Mouse (Mus musculus) kidney, adult 10 weeks (tissue): ENCODE measurements around the gene Rasl2-9. TPM values are rescaled to one million over a fixed set of nuclear protein-coding genes. Genes with fewer than 3 reads are reported as not detected.

Source experiments
- polyA plus RNA-seq: library from polyadenylated mRNA; stranded (reverse); fragments of 350-450 nt; fragmentation: Illumina TruSeq; extraction: RNeasy Lipid Tissue Mini Kit (QIAGEN cat#74804); gene quantifications from one replicate; pipeline ENCODE4 v1.2.3, GENCODE M21; 2014; ENCODE audit warnings: low read depth, low replicate concordance

Gene Rasl2-9
- 3.3 TPM for polyA plus RNA-seq

DNA sequence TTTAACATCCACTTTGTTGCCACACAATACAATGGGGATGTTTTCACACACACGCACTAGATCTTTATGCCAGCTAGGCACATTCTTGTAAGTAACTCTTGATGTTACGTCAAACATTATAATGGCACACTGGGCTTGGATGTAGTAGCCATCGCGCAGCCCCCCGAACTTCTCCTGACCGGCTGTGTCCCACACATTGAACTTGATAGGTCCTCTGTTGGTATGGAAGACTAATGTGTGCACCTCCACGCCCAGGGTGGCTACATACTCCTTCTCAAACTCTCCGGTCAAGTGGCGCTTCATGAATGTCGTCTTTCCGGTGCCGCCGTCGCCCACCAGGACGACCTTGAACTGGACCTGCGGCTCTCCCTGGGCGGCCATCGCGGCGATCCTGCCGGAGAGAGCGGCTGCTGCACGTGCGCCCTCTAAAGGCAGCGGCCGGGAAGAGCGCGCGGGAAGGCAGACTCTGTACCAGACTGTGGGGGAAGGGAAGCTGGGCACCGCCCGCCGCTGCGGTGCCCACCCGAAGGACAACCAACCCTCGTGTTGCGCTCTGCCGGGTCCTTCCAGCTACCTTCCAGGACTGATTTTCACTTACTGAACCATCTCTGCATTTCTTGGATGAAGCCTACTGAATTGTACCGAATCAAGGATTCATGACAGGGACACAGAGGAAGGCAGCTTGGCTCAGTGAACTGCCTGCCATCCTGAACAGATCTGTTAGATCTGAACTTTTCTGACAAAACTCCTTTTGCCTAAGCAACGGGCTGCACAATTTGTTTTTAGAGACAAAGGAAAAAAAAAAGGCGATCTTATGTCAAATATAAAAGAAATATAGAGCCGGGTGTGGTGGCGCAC is at the start of gene Rasl2-9:
Gene Rasl2-9, minus strand, starts transcription at position 402 of the 858 bp plus-strand sequence.

DNA sequence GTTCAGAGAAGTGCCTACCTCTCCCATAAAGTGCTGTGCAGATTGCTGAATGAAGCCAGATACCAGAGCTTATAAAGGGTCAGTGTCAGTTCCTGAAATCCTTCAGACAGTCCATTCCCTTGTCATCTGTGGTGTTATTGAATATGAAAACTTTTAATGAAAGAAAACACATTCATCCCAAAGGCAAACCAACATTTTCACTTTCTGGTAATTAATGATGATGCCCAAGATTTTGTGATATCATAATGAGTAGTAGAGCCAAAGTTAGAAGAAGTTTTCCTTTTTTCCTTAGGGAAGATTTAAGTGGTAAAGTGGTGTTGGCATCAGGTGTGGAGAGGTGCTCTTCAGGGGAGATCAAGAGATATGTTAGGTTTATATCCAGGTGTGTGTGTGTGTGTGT is 23.8 kb upstream of the Rasl2-9 start, which contains the start of gene Vmn1r55:
Gene Vmn1r55, minus strand, starts transcription at position 101 of the 400 bp plus-strand sequence.

DNA sequence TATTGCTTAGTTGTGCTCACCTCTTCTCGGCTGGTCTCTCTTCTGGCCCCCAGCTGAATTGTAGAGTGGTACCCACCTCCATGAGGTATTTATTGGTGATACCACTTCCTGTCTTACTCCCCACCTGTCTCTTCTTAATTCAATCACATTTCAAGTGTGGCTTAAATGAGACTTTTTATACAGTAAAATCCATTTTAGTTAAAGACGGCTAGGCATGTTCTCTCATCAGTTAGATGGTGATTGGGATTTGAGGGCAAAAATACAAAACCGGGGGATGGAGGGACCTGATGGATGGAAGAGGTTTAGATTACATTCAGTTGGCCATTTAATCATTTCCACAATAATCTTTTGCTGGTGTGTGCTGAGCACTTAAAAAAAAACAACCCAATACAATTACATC is 8.9 kb downstream of the Rasl2-9 start, which contains the start of gene Rfpl4:
Gene Rfpl4, minus strand, starts transcription at position 101 of the 400 bp plus-strand sequence.

DNA sequence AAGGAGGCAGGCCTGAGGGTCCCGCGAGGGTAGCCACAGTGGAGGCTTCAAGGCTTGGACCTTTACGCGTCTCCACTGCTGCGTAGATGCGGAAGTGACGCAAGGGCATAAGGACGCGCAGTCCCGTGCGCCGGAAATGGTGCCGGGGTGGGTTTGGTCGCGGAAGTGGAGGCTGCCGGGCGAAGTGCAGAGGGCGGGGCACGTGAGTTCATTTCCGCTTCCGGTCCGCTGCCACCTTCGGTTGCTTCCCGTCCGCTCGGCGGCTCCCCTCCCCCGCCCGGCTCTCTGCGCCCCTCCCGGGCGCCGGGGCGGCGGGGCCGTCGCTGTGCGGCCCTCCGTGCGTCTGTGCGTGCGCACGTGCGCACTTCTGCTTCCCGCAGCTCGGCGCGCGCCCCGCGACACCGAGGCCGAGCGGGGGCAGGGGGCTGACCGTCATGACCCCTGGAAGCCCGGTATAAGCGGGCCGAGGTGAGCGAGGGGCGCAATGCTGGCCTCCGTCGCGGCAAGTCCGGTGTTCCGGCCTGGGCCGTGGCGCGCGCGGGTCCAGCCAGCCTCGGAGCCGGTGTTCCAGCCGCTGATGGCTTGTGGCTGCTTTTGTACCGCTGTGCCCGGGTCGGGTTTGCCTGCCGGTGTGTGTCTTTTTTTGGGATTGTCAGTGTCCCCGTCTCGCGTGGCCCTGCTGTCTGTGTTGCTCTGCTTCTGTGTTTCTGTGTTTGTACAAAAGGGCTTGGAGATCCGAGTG is 45.6 kb downstream of the Rasl2-9 start, which contains the start of gene Epn1:
Gene Epn1, plus strand, starts transcription at position 226 of the 742 bp plus-strand sequence.

Other genes starting within 250 kb of the Rasl2-9 start
- gene Isoc2a, start 248.8 kb downstream of the Rasl2-9 start, polyA plus RNA-seq: 5.4 TPM
- gene Gm36210, start 219.4 kb downstream of the Rasl2-9 start, polyA plus RNA-seq: not detected
- gene Zfp628, start 210.7 kb downstream of the Rasl2-9 start, polyA plus RNA-seq: not detected
- 0.57 TPM for gene Nat14, start 203.9 kb downstream of the Rasl2-9 start, polyA plus RNA-seq
- not detected for gene Ssc5d, start 200.2 kb downstream of the Rasl2-9 start, polyA plus RNA-seq
- not detected for gene Sbk2, start 161.5 kb downstream of the Rasl2-9 start, polyA plus RNA-seq
- not detected for gene Sbk3, start 154.8 kb downstream of the Rasl2-9 start, polyA plus RNA-seq
- 10.8 TPM for gene Zfp579, start 129.8 kb downstream of the Rasl2-9 start, polyA plus RNA-seq
- gene Zfp524, start 111.5 kb downstream of the Rasl2-9 start, polyA plus RNA-seq: not detected
- gene Fiz1, start 111.3 kb downstream of the Rasl2-9 start, polyA plus RNA-seq: 11.1 TPM
- not detected for gene Gm44973, start 110.5 kb downstream of the Rasl2-9 start, polyA plus RNA-seq
- gene Zfp865, start 105.6 kb downstream of the Rasl2-9 start, polyA plus RNA-seq: 2.9 TPM
- 0.49 TPM for gene Ccdc106, start 105.4 kb downstream of the Rasl2-9 start, polyA plus RNA-seq
- 3.2 TPM for gene 4632433K11Rik, start 91.8 kb downstream of the Rasl2-9 start, polyA plus RNA-seq
- gene Zfp784, start 87.5 kb downstream of the Rasl2-9 start, polyA plus RNA-seq: 5.4 TPM
- gene Zfp580, start 74.4 kb downstream of the Rasl2-9 start, polyA plus RNA-seq: 0.57 TPM
- 6.9 TPM for gene U2af2, start 63.8 kb downstream of the Rasl2-9 start, polyA plus RNA-seq
- 0.93 TPM for gene Epn1, start 45.7 kb downstream of the Rasl2-9 start, polyA plus RNA-seq
- not detected for gene Rfpl4, start 9.0 kb downstream of the Rasl2-9 start, polyA plus RNA-seq
- not detected for gene Vmn1r55, start 23.7 kb upstream of the Rasl2-9 start, polyA plus RNA-seq
- not detected for gene Vmn1r56, start 70.8 kb upstream of the Rasl2-9 start, polyA plus RNA-seq
- not detected for gene Vmn1r57, start 92.5 kb upstream of the Rasl2-9 start, polyA plus RNA-seq
- gene Gm5065, start 224.6 kb upstream of the Rasl2-9 start, polyA plus RNA-seq: not detected
- gene Nlrp2, start 225.1 kb upstream of the Rasl2-9 start, polyA plus RNA-seq: not detected